Mouse (Mus musculus) liver, postnatal 0 days (tissue): Measurements from ENCODE around the gene Capn10. TPM values are rescaled to one million over a fixed set of nuclear protein-coding genes. Genes with fewer than 3 reads are reported as not detected.

Experiments
- ATAC-seq: fragments of 200-750 bp; cut with Nextera tagmentation; 2 replicates; pipeline ENCODE4 v1.8.0; 2017; ENCODE audit warnings: mild to moderate bottlenecking, moderate library complexity
- DNase-seq: peaks from one replicate; pipeline ENCODE4 v3.0.0-alpha.2; 2016
- H3K27ac ChIP-seq: fragments of 300-500 bp; sonication (generic); 2 replicates; pipeline ENCODE4 v1.5.1; 2014; ENCODE audit warnings: antibody characterized with exemption, moderate library complexity, mild to moderate bottlenecking, low read depth
- H3K27me3 ChIP-seq: fragments of 300-500 bp; sonication (generic); 2 replicates; pipeline ENCODE4 v1.6.1; 2014; ENCODE audit warnings: low read length, control low read depth, mixed read lengths; ENCODE audit not compliant: insufficient read depth
- H3K36me3 ChIP-seq: fragments of 300-500 bp; sonication (generic); replicated peaks from 2 replicates; pipeline ENCODE4 v1.6.1; 2014; ENCODE audit warnings: mild to moderate bottlenecking, control low read depth, low read length, moderate library complexity, mixed read lengths; ENCODE audit not compliant: insufficient read depth
- H3K4me1 ChIP-seq: fragments of 300-500 bp; sonication (generic); 2 replicates; pipeline ENCODE4 v1.6.1; 2014; ENCODE audit warnings: antibody characterized with exemption, mild to moderate bottlenecking, control low read depth; ENCODE audit not compliant: insufficient read depth
- H3K4me2 ChIP-seq: fragments of 300-500 bp; sonication (generic); 2 replicates; pipeline ENCODE4 v1.6.1; 2014; ENCODE audit warnings: low read depth, mild to moderate bottlenecking, low read length, moderate library complexity, mixed read lengths
- H3K4me3 ChIP-seq: fragments of 300-500 bp; sonication (generic); 2 replicates; pipeline ENCODE4 v1.5.1; 2014; ENCODE audit warnings: low read depth, low read length
- H3K9ac ChIP-seq: fragments of 300-500 bp; sonication (generic); replicated peaks from 2 replicates; pipeline ENCODE4 v1.6.1; 2014; ENCODE audit warnings: mild to moderate bottlenecking, moderate library complexity
- H3K9me3 ChIP-seq: fragments of 300-500 bp; sonication (generic); 2 replicates; pipeline ENCODE4 v1.6.1; 2016; ENCODE audit warnings: mild to moderate bottlenecking, control low read depth, low read length, mixed read lengths
- CTCF ChIP-seq: sonication (generic); IDR thresholded peaks from 2 replicates; pipeline ENCODE4 v1.5.1; 2016; ENCODE audit warnings: antibody characterized with exemption, low read depth
- EP300 ChIP-seq: IDR thresholded peaks from 2 replicates; pipeline ENCODE4 v1.6.1; 2016; ENCODE audit warnings: antibody characterized with exemption, low read depth, mild to moderate bottlenecking
- WGBS: fragments of 180-500 bp; shearing (Covaris S2); extraction: QIAGEN DNeasy Blood & Tissue Kit; methylation state at CpG from one replicate; pipeline ENCODE4 v1.1.7; 2014; ENCODE audit not compliant: insufficient replicate concordance; 5-methylcytosine and 5-hydroxymethylcytosine counted together
- polyA plus RNA-seq: library from polyadenylated mRNA; unstranded; fragments of >200 nt; fragmentation: Nextera tagmentation; extraction: Ambion mirVana; gene quantifications from 2 replicates; pipeline ENCODE4 v1.2.1, GENCODE M21; 2015

Capn10 gene
- polyA plus RNA-seq, 1 experiment from 2014 or later = 25.8 TPM

DNA sequence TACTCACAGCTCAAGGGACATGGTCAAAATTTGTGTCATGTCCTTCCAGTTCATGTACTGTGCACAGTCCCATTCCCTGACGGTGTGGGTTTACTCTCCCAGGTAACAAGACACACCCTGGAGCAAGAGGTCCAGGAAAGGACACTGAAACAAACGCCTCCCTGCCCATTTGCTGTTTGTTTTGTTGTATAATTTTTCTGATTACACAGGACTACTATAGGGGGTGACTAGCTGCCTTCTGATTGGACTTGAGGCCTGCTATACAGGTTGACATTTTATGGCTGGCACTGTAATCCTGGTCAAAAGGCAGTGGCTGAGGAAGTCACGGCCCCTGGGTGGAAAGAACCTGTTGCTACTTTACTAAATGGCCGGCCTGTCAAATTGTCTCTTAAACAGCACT is 55.7 kb downstream of the Capn10 start:
- 58% methylated on average over 4 of the region's 4 CpGs for WGBS
- no peak overlapping the region for H3K4me2 ChIP-seq
- ATAC-seq (no peak), DNase-seq (no peak)
- no peak overlapping the region for H3K9ac ChIP-seq
- no peak for TF ChIP-seq CTCF
- no peak for TF ChIP-seq EP300
- H3K27me3 ChIP-seq = no peaks in the 10 kb centered on the region
- H3K27ac ChIP-seq = no peak overlapping the region
- H3K4me3 ChIP-seq = no peak overlapping the region
- no peaks in the 10 kb centered on the region for H3K36me3 ChIP-seq
- H3K9me3 ChIP-seq = no peaks in the 10 kb centered on the region
- H3K4me1 ChIP-seq = no peaks in the 10 kb centered on the region

DNA sequence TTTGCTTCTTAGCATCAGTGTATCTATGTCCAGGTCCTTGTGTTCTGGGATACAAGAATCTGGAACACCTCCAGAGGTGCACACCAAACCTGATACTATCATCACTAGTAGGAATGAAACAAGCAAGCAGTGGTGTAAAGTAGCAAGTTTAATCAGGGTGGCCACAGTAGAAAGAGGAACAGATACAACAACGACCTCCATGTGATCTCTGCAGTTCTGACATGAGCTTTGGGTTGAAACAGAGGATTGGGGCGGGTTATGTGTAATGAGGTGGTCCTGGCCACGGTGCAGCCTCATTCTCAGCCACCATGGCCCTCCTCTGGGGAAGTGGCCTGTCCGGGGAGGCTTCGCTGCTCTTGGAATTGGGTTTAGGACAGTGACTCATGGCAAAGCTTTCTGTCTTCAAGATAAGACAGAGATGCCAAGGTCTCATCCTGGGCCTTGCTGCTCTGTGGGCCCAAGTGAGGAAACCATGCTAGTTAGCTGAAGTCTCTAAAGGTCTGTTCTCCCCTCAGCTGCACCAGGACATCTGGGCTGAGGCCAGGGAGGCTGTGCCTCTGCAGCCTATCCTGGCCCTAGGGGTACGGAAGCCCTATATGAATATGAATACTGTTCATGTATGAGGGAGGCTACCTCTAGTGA is 58.2 kb downstream of the Capn10 start:
- WGBS = 57% methylated on average over 6 of the region's 6 CpGs
- Histone ChIP-seq H3K4me2 (no peak overlapping the region), H3K4me3 (no peak overlapping the region), H3K9me3 (no peaks in the 10 kb centered on the region), H3K4me1 (no peaks in the 10 kb centered on the region), H3K27me3 (no peaks in the 10 kb centered on the region), H3K9ac (no peak overlapping the region), H3K27ac (no peak overlapping the region), H3K36me3 (no peaks in the 10 kb centered on the region)
- no peak for ATAC-seq
- DNase-seq = no peak
- TF ChIP-seq EP300 = no peak
- no peak for TF ChIP-seq CTCF

DNA sequence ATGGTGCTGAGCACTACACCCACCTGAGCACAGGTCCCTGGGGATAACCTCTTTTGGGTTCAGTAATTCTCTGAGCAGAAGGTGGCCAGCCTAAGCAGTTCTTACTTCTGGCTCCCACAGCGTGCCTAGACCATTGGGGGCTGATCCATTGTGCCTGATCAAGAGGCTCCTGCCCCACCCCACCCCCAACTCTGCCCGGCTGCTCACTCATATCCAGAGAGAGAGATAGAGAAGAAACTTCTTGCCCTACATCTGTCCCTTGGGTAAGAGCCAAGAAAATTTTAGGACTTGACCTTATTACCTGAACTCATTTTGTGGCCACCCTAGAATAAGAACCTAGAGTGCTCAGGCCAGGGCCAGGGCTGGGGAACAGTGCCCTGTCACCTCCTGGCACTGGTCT is 58.7 kb downstream of the Capn10 start:
- Histone ChIP-seq H3K9ac (no peak overlapping the region), H3K36me3 (no peaks in the 10 kb centered on the region), H3K27ac (no peak overlapping the region), H3K4me2 (no peak overlapping the region), H3K9me3 (no peaks in the 10 kb centered on the region), H3K4me1 (no peaks in the 10 kb centered on the region), H3K27me3 (no peaks in the 10 kb centered on the region), H3K4me3 (no peak overlapping the region)
- TF ChIP-seq CTCF (no peak), EP300 (no peak)
- DNase-seq (no peak), ATAC-seq (no peak)
- 69% methylated on average over 2 of the region's 2 CpGs for WGBS

Other genes starting within 250 kb of the Capn10 start
- gene Gpc1, start 102.7 kb upstream of the Capn10 start, polyA plus RNA-seq = 3.3 and 3.8 TPM in 2 replicates
- gene Ankmy1, start 31.5 kb upstream of the Capn10 start, polyA plus RNA-seq = 0.05 TPM in 1 of 2 replicates, not detected in the other
- gene Dusp28, start 27.4 kb upstream of the Capn10 start, polyA plus RNA-seq = 17.4 and 20.2 TPM in 2 replicates
- 16.1 and 16.2 TPM in 2 replicates for gene Rnpepl1, start 23.6 kb upstream of the Capn10 start, polyA plus RNA-seq
- gene Gpr35, start 16.5 kb downstream of the Capn10 start, polyA plus RNA-seq = 1.1 and 1.4 TPM in 2 replicates
- gene Aqp12, start 72.0 kb downstream of the Capn10 start, polyA plus RNA-seq = not detected in 2 replicates
- gene Kif1a, start 167.6 kb downstream of the Capn10 start, polyA plus RNA-seq = 0.17 and 0.28 TPM in 2 replicates
- 443 and 456 TPM in 2 replicates for gene Agxt, start 200.9 kb downstream of the Capn10 start, polyA plus RNA-seq
- 0.51 and 0.99 TPM in 2 replicates for gene 2310007B03Rik, start 226.6 kb downstream of the Capn10 start, polyA plus RNA-seq
- not detected in 2 replicates for gene Crocc2, start 234.3 kb downstream of the Capn10 start, polyA plus RNA-seq